Mouse (Mus musculus) left cerebral cortex, adult 18-20 months (tissue): ENCODE measurements around the gene Des. TPM values are rescaled to one million over a fixed set of nuclear protein-coding genes. Genes with fewer than 3 reads are reported as not detected.

Experiments used
- DNase-seq, 2 experiments: peaks; one replicate each; pipeline ENCODE4 v3.0.0; 2021 to 2022; ENCODE audit warnings: low spot score in 2 of 2, mixed read lengths in 1 of 2
- total RNA-seq, 2 experiments: library from RNA; stranded (reverse); gene quantifications; 2 replicates each; pipeline ENCODE4 v1.2.3; 2021

The Des gene
- total RNA-seq, 2 experiments from 2014 or later, result 0.88 to 0.91 TPM

DNA sequence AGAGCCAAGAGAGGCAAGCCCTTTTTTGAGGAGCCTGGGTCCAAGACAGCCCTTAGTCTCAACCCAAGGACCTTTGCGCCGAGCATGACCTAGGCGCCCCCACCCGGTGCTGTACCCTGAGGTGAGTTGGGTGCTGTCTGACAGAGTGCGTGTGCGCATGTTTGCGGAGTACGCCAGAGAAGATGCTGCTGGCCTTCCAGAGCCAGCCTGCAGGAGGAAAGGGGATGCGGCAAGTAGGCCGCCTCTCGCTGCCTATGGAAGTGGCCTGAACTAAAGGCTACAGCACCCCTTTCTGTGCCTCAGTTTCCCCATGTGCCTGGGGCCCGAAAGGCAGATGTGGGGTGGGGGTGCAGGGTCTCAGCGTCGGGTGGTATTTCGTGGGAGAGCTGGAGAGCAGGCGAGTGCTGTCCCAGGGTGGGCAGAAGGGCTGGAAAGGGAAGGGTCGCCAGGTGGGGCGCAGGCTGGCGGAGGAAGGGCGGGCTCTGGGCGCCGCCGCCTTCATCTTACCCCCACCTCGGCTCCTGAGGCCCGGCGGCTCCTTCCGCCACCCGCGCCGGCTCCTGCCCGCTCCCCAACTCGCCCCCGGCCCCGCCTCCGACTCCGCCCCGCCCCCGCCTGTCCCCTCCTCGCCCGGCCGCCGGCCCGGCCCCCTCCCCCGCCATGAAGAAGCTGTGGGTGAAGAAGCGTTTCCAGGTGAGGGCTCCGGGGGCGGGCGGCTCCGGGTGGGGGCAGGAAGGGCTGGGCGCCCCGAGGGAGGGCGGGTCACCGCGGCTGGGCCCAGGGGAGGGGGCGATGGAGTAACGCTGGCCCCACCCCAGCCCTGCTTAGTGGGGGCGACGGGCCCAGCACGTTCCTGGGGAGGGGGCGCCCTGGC, 21.6 kb downstream of the Des start:
- peak; percentile 45 to 63 for DNase-seq

GRCm38 (mm10) chr1:75382356-75383071, 22.4 kb downstream of the Des start:
- no peak for DNase-seq

DNA sequence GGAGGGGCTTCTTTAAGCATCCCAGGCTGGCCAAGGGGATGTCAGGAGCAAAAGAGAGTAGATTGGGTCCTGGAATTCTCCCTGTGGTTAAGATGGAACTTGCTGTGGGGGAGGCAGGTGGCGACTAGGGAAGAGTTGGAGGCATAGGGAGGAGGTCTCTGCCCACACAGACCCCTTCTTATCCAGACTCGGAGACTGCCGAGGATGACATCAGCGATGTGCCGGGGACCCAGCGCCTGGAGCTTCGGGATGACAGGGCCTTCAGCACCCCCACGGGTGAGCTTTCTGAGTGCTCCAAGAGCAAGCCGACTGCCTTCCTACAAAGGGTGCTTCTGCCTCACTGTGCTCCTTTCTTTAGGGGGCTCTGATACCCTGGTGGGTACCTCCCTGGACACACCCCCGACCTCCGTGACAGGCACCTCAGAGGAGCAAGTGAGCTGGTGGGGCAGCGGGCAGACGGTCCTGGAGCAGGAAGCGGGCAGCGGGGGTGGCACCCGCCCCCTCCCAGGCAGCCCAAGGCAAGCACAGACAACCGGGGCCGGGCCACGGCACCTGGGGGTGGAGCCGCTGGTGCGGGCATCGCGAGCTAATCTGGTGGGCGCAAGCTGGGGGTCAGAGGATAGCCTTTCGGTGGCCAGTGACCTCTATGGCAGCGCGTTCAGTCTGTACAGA, 24.5 kb downstream of the Des start:
- DNase-seq, result peak in 1 of 2 experiments; percentile 47

DNA sequence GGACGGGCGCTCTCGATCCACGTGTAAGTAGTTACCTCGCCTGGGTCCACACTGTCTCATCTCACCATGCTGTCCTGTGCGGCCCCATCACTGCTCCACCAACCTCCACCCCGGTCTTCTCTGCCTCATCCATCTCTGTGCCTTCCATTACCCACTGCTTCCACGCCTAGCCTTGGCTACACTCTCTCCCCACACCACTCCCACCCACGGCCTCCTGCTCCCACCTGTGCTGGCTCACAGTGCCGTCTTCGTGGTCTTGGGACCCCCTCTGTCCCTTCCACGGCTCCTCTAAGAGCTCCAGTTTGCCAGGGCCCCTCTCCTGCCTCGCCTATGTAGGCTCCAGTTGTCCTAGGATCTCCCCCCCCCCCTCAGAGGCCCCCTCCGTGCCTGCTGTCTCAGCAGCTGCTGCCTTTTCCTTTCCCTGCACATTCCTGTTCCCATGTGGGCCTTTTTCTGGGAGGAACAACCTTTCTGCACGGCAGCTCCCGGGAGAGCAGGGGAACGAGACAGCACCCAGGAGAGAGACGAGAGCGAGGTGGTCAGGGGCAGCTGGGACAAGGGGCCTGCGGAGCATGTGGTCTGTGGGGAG, 25.1 kb downstream of the Des start:
- peak in 1 of 2 experiments; percentile 36 for DNase-seq

DNA sequence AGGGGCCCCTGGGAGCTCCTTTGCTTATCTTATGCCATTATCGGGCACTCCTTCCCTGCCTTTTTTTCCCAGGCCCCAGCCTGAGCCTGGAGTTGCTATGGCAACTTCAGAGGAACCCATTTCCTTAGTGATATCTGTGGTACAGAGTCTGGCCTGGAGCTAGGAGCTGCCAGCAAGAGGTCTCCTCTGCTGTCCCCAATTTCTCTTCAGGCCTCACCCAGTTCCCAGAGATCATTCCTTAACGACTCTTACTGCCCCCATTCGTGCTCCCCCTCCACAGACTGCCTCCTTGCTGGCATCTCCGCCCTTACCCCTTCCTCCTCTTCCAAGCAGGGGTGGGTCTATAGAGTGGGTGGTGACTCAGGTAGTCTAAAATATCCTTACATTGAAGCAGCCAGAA, 26.0 kb downstream of the Des start:
- no peak for DNase-seq

DNA sequence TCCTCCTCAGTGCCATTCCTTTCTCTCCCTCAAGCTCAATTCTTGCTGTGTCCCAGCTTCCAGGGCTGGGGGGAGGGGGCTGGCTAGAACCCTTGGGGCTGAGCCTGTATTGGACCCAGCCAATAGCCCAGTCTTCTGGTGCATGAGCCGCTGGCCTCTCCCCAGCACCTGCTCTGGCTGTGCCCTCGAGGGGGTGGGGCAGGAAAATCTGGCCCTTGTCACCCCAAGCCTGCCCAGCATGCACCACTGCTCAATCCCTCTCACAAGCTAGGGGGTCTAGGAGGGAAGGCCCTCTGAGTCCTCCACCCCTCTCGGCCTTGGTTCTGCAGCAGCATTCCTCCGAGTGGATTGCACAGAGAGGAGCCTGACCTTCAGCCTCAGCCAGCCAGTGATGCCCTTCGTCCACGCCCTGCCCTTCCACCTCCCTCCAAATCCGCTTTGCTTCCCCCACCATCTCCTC, 27.4 kb downstream of the Des start:
- DNase-seq, result no peak

DNA sequence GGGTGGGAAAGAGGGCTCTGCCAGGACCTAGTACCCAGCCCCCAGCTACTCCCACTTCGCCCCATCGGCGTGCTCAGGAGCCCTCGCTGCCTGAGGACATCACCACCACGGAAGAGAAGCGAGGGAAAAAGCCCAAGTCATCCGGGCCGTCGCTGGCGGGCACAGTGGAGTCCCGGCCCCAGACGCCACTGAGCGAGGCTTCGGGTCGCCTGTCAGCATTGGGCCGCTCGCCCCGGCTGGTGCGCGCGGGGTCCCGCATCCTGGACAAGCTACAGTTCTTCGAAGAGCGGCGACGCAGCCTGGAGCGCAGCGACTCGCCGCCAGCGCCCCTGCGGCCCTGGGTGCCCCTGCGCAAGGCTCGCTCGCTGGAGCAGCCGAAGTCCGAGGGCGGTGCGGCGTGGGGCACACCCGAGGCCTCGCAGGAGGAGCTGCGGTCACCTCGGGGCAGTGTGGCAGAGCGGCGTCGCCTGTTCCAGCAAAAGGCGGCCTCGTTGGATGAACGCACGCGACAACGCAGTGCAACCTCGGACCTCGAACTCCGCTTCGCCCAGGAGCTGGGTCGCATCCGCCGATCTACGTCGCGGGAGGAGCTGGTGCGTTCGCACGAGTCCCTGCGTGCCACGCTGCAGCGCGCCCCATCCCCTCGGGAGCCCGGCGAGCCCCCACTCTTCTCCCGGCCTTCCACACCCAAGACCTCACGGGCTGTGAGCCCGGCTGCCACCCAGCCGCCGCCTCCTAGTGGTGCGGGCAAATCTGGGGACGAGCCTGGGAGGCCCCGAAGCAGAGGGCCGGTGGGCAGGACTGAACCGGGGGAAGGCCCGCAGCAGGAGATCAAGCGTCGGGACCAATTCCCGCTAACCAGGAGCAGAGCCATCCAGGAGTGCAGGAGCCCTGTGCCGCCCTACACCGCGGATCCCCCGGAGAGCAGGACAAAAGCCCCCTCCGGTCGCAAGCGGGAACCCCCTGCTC, 28.1 kb downstream of the Des start:
- no peak for DNase-seq

DNA sequence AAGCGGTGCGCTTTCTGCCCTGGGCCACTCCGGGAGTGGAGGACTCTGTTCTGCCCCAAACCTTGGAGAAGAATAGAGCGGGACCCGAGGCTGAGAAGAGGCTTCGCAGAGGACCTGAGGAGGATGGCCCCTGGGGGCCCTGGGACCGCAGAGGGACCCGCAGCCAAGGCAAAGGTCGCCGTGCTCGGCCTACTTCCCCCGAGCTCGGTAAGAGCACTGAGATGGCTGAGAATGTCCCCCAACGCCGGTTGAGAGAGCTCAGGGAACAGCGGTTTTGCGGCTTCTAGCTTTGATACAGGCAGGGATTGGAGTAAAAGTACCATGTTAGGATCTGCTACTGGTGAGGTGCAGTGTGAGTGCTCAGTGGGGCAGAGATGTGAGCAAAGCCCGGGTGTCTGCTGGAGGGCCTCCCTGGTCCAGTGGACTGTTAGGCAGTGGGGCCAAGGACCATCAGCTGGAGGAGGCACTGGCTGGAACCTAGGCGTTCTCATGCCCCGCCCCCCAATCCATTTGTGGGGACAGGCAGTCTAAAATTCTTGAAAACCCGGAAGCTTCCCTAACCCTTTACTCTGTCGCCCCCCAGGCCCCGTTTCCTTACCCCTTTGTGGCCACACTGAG, 28.9 kb downstream of the Des start:
- DNase-seq, result no peak

- DNase-seq, result peak; percentile 57 to 69
These were observed 33.0 kb downstream of the Des start for GRCm38 (mm10) chr1:75393139-75393538.

- no peak for DNase-seq
These were observed 33.7 kb downstream of the Des start for GRCm38 (mm10) chr1:75393846-75394245.

DNA sequence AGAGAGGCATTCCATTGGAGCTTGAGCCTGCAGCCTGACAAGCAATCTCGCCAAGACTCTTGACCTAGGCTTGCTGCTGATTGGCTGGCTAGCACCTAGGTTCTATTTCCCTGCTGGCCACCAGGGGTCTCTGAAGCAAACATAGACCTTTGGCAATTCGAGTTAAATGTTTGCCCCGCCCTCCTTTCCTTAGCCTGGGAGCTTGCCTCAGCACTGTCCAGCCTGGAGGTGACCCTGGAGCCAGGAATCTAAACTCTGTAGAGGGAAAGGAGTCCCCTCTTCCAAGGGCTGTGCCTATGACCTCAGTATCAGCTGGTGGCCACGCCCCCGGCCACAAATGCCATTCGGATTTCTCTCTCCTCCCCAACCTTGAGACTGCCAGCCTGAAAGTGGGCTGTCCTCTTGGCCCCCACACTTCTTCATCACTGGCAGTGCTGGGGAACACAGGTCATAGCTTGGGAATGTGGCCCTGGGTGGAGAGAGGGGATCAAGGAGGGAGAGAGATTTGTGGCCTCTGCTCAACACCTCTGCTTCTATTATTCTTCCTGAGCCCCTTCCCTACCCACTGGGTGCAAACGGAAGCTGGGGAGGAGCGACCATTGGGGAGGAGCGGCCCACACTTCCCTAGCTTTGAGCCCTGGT, 38.8 kb downstream of the Des start:
- no peak for DNase-seq

- DNase-seq, result no peak
These were observed 39.8 kb downstream of the Des start for GRCm38 (mm10) chr1:75399755-75400492.

DNA sequence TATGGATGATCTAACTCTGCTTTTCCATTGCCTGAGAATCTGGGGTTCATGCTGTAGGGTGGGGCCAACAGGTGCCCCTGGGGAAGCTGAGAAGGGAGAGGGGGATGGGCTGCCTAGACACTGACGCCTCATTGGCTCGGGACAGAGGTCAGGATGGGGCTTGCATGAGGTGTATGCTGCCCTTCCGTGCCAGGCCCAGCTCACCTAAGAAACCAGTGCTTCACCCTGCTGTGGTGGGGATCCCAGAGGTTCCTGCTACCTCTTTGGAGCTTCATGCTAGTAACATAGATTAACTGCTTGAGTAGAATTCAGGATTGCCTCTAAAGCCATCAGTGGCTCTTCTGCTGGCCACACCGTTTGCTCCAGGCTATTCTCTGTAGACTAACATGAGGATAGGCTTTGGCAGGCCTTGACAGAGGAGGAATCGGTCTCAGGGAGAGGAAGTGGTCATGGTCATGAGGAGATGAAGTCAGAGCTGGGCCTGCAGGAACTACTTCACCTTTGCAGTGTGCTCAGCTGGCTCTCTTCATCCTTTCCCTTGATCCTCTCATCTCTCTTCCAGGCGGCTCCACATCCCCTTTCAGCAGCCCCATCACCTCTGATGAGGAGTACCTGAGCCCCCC, 40.5 kb downstream of the Des start:
- DNase-seq, result no peak

DNA sequence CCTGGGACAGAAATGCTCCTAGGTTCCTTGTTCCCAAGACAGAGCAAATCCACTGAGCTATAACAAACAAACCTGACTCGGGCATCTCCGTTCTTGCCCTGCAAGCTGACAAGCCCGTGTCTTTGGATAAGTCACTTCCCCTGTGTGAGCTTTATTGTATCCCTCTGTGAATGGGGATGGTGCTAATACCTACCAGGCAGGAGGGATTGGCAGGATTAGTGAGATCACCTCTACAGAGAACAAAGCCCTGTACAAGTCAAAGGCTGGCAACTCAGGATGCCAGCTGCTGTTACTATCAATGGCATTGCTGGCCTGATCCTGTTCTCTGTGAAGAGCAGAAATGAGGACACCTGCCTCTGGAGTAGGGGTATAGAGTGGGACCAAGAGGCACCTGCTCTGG, 45.4 kb downstream of the Des start:
- DNase-seq, result no peak

GRCm38 (mm10) chr1:75406173-75406572, 46.0 kb downstream of the Des start:
- no peak for DNase-seq

- no peak for DNase-seq
These were observed 46.9 kb downstream of the Des start for GRCm38 (mm10) chr1:75407056-75407455.

DNA sequence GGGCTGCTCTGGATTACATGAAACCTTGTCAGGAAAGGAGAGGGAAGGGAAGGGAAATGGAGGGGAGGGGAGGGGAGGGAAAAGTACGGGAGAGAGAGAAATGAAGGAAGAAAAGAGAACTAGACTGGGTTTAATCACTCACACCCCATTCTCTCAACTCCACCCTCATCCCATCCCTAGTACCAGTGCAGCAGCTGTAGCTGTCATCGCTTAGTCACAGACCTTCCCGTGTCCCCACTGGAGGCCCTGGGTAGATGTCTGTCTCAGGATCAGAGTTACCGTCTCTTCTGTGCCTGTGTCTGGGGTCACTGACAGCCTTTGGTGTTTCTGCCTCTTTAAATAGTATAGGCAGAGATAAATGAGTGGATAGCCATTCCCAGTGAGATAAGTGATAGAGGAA, 48.1 kb downstream of the Des start:
- DNase-seq, result no peak

DNA sequence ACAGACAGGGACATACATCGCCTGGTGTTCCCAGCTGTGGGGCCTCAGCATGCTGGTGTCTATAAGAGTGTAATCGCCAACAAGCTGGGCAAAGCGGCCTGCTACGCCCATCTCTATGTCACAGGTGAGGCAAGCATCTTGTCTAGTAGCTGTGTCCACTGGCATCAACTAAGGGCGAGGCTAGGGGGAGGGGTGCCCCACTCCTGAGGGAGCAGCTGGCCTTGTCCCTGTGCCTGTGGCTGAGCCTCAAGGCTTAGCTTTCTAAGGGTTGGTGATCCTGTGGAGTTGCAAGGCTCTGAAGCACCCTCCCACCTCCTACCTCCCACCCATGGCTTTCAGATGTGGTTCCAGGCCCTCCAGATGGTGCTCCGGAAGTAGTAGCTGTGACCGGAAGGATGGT, 49.8 kb downstream of the Des start:
- DNase-seq, result no peak
